Mouse (Mus musculus): ENCODE measurements at regions not wholly inside any gene's neighbourhood (a gene's known extent, or its start where the extent isn't known, plus 50 kb on each side); places are given as distances from the start of the nearest gene placed in this dataset.
"Not testable (repeated sequence)": the region's sequence is repeated elsewhere in the genome, so short reads cannot be mapped to it uniquely, and the experiment has no call there.

GRCm38 (mm10) chr13:111905213-111905701 is 96.5 kb upstream of the Map3k1 start:
- peak; percentile 42 for DNase-seq (ENCODE audit: low spot score)

- DNase-seq (ENCODE audit: low spot score): no peak
These were observed 102.3 kb upstream of the Map3k1 start for GRCm38 (mm10) chr13:111911071-111911470.

- DNase-seq (ENCODE audit: low spot score): no peak
These were observed 103.0 kb upstream of the Map3k1 start for GRCm38 (mm10) chr13:111911661-111912312.

DNA sequence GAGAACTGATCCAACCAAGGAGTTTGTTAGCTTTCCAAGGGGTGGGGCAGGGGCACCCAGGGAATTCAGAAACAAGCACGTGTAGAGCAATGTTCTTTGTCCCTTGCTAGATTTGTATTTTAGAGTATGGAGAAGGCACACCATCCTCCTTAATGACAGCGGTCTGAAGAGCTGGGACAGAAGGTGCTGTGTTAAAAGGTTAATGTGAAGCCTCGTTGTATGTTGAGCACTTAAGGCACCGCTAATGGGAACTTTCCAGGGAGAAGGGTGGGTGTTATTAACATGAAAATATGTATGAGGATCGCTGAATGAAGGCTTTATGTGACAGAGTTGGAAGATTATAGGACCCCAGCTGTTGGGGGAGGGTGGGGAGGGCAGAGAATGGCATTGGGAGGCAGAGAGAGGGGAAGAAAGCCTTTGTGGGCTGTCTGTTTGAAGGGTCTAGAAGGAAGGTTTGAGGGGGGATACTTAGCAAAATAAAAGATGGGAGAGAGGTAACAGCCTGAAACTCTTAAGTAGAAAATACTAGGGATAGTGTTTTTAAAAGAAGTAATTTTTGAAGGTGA is 105.6 kb upstream of the Map3k1 start:
- no peak for DNase-seq (ENCODE audit: low spot score)

DNA sequence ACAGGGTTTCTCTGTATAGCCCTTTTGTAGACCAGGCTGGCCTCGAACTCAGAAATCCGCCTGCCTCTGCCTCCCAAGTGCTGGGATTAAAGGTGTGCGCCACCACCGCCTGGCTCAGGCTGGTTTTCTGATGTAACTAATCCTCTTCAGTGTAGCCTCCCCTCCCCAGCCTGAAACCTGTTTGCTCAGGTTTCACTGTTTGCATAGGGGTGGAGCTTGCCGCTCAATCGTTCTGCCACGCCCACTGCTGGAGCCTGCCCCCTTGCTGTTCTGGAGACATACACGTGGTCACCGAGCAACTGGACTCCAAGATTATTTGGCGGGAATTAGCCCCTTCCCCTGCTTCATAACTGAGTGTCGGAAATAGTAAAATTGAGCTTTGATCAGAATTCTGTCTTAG is 110.6 kb upstream of the Map3k1 start:
- not testable (repeated sequence) for DNase-seq (ENCODE audit: low spot score)

GRCm38 (mm10) chr13:111920534-111920933 is 111.7 kb upstream of the Map3k1 start:
- DNase-seq (ENCODE audit: low spot score): no peak

DNA sequence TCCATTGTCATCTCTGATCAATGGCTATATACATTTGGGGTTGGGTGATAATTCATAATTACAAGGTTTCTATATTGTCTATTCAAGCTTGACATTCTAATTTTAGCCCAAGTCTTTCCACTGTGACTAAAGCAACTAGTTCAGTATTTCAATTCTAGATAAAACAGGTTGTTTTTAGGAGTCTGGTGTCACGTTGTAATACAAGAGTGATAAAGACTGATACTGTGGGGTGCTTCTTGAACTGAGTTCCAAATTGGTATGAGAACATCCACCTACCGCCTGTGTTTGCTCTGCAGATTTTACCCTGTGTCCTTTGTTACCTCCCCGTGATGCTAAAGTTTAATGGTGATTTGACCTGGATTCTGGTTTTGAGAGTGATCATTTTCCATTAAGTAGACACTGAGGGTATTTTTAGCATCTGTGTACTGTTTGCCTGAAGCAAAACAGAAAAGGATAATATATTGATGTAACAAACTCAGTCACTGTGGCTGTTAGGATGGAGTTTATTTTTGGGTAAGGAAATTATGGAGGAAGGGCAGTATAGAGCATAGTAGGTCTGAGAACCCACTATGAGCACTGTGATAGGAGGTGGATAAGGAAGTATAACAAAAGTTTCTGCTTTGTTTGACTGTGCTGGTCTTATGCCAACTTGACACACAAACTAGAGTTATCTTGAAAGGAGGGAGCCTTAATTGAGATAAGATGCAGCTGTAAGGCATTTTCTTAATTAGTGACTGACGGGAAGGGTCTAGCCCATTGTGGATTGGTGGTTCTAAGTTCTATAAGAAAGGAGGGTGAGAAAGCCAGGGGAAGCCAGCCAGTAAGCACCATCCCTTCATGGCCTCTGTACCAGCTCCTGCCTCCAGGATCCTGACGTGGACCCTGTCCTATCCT is 112.6 kb upstream of the Map3k1 start:
- DNase-seq (ENCODE audit: low spot score): no peak

DNA sequence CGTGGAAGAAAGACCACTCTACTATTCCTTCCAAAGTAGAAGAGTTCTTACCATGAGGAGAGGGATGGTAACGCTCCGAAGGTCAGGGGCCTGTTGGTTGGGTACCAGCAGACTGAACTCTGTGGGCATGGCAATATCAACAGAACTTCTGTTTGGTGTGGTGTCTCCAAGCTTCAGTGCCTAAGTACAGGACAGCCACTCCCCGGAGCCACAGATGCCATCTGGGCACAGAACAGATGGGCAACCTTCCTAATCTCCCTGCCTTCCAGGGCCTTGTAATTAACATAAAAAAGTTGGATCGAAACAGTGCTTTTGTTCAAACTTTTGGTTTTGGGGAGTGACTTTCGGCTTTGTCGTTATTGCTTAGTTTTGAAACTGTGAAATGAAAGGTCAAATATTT is 116.6 kb upstream of the Map3k1 start:
- no peak for DNase-seq (ENCODE audit: low spot score)

DNA sequence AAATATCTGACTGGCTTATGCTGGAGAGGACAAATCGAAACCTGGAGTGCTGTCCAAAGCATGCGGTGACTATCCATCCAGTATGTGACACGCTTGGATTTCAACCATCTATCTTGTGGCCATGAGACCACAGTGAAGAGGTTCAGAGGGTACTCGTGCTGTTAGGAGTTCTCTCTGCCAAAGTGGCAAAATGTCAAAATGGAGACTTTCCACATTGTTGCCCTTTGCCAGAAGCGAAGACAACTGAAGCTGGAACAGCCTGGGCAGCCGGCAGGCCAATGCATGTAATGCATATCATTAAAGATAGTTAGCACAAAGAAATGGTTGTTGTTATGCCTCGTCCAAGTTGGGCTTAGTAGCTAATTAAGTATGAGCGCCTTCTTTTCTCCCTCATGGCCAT is 118.0 kb upstream of the Map3k1 start:
- DNase-seq (ENCODE audit: low spot score): no peak

- no peak for DNase-seq (ENCODE audit: low spot score)
These were observed 118.7 kb upstream of the Map3k1 start for GRCm38 (mm10) chr13:111927489-111927888.

DNA sequence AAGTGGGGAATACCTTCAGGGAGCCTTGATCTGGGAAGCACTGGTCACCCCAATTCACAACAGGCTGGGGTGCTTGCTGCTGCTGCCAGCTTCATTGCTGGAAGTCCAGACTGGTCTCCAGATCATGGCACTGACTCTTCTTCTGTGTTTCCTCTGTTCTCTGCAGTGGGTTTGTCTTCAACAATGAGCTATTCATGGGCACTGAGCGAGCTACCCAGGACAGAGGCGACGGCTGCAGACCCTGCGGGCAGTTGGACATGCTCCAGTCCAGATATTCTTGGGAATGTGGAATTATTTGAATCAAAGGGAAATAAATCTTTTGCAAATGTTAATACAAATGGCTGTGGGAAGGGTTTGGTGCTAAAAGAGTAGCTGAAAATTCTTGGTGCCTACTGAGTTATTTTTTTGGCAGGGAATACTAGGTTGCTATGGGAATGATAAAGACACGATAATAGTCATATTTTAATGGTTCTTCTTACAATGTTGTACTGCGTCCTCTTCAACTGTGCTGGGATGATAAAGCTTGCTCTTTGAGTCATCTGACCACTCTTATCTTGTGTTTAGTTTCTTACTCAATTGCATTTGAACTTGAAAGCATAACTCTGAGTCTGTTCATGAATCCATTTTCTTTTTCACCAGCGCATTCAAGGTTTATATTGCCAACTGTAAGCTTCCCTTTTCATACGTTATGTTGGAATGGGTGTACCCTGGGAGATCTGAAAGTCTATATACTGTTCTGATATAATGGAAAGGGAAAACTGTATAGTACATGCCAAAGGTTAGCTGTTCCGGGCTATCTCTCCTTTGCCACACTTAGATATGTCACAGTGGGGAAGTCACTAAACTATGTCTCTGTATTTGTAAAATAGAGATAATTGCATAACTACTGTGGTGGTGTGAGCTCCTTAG is 120.1 kb upstream of the Map3k1 start:
- no peak for DNase-seq (ENCODE audit: low spot score)

DNA sequence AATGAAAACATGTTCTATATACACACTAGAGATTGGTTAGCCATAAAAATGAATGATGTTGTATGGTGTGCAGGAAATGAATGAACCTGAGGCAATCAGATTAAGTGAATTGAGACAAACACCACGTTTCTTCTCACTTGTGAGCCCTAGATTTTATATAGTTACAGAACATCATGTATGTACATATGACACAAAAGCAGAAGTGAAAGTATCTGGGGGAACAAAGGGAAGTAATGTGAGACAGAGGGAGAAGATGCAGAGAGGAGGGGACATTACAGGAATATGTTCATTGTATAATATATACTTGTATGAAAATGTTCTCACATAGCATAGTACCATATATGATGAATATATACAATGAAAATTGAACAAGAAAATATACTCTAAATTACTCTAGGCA is 121.1 kb upstream of the Map3k1 start:
- no peak for DNase-seq (ENCODE audit: low spot score)

GRCm38 (mm10) chr13:111932464-111932863 is 123.7 kb upstream of the Map3k1 start:
- DNase-seq (ENCODE audit: low spot score): no peak

DNA sequence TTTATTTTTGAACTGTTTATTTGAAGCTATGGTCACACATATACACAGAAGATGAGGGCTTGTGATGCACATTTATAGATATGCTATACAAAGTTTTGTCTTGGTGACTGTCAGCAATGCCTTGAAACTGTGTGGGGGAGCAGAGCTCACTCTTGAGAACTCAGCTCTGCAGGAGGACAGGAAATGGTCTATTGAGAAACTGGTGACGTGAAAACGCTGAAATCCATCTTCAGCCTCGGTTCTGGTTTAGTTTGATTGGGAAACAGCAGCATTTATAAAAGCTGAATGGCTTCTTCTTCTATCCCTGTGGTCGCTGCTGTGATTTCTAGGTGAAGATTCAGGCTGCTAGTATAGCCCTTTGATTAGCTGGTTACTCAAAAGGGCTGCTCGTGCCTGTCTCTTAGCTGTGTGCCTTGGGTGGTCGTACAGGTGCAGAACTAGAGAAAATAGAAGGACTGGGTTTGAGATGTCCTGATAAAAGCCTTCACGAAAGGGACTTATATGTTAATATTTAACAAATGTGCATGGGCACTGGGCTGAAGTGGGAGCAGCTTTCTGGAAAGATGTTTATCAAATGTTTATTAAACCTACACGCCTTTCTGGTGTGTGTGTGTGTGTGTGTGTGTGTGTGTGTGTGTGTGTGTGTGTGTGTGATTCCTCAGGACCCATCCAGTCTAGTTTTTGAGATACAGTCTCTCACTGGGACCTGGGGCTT is 124.9 kb upstream of the Map3k1 start:
- no peak for DNase-seq (ENCODE audit: low spot score)

DNA sequence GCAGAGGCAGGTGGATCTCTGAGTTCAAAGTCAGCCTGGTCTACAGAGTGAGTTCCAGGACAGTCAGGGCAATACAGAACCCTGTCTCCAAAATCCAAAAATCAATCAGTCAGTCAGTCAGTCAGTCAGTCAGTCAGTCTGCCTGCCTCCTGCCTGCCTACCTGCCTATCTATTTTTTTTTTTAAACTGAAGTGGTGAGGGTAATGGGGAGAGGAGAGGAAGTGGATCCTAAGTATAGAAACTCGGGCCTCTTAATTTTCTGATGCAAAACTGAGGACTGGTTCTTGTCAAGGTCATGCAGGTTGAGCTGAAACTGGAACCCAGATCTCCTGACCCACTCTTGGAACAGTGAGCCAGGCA is 126.9 kb upstream of the Map3k1 start:
- DNase-seq (ENCODE audit: low spot score): no peak

GRCm38 (mm10) chr13:111936081-111936857 is 127.5 kb upstream of the Map3k1 start:
- peak; percentile 46 for DNase-seq (ENCODE audit: low spot score)

- no peak for DNase-seq (ENCODE audit: low spot score)
These were observed 128.2 kb upstream of the Map3k1 start for GRCm38 (mm10) chr13:111936983-111937382.

DNA sequence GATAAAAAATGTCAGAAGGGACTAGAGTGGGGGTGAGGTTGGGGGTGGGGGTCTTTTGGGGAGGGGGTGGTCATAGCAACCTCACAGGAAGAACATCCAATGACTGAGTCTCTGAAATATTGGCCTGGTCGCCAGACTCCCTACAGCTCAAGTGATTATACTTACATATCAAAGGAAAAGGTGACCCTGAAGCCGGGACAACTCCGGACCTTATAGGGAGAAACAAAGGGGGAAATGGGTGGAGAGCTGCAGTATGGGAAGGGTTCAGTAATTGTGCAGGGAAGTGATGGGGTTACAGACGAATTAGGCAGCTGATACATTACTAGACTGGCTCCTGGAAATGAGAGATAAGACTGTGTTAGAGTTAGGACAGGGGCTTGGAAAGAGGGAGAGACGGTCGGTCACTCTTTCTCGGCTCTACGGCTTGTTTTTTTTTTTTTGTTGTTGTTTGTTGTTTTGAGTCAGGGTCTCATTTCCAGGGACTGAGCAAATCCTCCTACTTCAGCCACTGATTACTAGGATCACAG is 130.2 kb upstream of the Map3k1 start:
- no peak for DNase-seq (ENCODE audit: low spot score)

DNA sequence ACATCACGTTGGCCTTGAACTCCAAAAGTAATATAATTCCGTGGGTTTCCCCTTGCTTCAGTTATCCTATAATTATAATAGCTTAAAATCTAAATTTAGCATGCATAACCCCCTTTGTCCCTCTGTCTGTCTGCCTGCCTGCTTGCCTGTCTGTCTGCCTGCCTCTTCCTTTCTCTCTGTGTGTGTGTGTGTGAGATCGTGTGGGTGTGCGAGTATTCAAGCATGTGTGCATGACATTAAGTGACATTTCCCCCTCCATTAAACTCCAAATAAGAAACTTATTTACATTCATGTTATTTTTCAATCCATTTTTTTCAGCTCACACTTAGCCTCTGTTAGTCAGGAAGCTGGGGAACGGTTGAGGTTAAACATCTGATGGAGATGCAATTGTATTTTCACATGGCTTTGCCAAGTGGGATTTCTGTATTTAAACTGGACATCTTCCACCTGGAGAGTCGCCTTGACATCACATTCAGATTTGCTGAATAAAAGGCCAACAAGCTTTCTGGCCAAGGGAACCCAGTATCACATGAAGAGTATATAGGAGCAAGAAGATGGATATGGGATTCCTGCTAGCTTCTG is 130.8 kb upstream of the Map3k1 start:
- DNase-seq (ENCODE audit: low spot score): no peak

GRCm38 (mm10) chr13:111940275-111940674 is 131.5 kb upstream of the Map3k1 start:
- DNase-seq (ENCODE audit: low spot score): no peak
